In the genomic region with DNA sequence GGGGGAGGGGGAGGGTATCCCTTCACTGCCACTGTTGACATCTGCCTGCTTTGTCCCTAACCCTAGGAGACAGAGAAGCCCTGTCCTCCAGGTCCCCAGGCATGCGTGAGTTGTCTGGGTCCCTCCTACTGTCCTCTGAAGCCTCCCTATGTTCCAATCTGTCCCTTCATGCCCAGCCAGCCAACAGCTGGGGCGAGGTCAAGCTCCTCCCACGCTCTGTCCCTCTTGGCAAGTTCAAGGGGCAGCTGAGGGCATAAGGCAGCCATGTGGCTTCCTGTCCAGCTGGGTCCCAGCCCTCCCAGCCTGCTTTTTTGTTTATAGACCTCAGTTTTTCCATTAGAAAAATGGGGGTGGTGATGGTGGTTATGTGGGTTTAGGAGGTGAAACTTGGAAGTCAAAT, we compare ENCODE assay signal across 12 mouse cellular contexts. TPM values are rescaled to one million over a fixed set of nuclear protein-coding genes. Genes with fewer than 3 reads are reported as not detected.
DNase-seq lines count a peak whose midpoint lies in the region; ATAC-seq lines count a peak whose summit lies in the region.
"Had no signal": no experiment of that assay in that cellular context is flagged by ENCODE, and none has a peak within 500 bp of the region (broad histone marks: within the 10 kb centered on the region; RNA-seq: fewer than 3 reads in every experiment).

No protein-coding gene starts in this region.

- H3K4me1 ChIP-seq in hindbrain, embryonic 10.5 days (replicated peaks) = peaks cover 23% of the 10 kb centered on the region
- H3K4me1 ChIP-seq in hindbrain, embryonic 13.5 days (replicated peaks) = peaks cover 13% of the 10 kb centered on the region

- H3K4me2 ChIP-seq in hindbrain, embryonic 13.5 days = no peak overlapping the region

- no peak overlapping the region for H3K9ac ChIP-seq in hindbrain, embryonic 13.5 days

- WGBS in hindbrain, embryonic 10.5 days = 50% methylated on average over 3 of the region's 3 CpGs
- 47% methylated on average over 3 of the region's 3 CpGs for WGBS in hindbrain, embryonic 13.5 days

- no peak for ATAC-seq in hindbrain, embryonic 13.5 days (ENCODE audit: low FRiP score)

- peak overlapping the region; percentile 1; the same call in 1 of the 2 replicates for H3K27ac ChIP-seq in hindbrain, embryonic 10.5 days
- no peak overlapping the region for H3K27ac ChIP-seq in hindbrain, embryonic 13.5 days
- H3K27ac ChIP-seq: kidney, postnatal 0 days had no signal

- peaks cover 6% of the 10 kb centered on the region; the same call in 1 of the 2 replicates for H3K27me3 ChIP-seq in hindbrain, embryonic 10.5 days (ENCODE audit: insufficient read depth, poor library complexity, severe bottlenecking)
- no peaks in the 10 kb centered on the region for H3K27me3 ChIP-seq in hindbrain, embryonic 13.5 days

- no peaks in the 10 kb centered on the region for H3K9me3 ChIP-seq in hindbrain, embryonic 10.5 days
- H3K9me3 ChIP-seq in hindbrain, embryonic 13.5 days = no peaks in the 10 kb centered on the region

- H3K36me3 ChIP-seq in hindbrain, embryonic 10.5 days = no peaks in the 10 kb centered on the region
- no peaks in the 10 kb centered on the region for H3K36me3 ChIP-seq in hindbrain, embryonic 13.5 days

- peak; percentile 48 for DNase-seq in hindbrain, embryonic 10.5 days (ENCODE audit: low spot score)
- peak; percentile 37 for DNase-seq in right cerebral cortex, adult 18-20 months
- DNase-seq in right cerebral cortex, postnatal 10 days (ENCODE audit: low spot score in 2 of 2) = no peak
- peak; percentile 60 for DNase-seq in gastrocnemius, postnatal 25 days
- no peak for DNase-seq in left cerebral cortex, adult 11 months (ENCODE audit: low spot score)
- DNase-seq in right cerebral cortex, postnatal 36 days (ENCODE audit: low spot score in 2 of 2) = no peak
- DNase-seq: heart, postnatal 4 days; thymus, postnatal 4 days had no signal

- no peak overlapping the region for H3K4me3 ChIP-seq in hindbrain, embryonic 10.5 days
- H3K4me3 ChIP-seq in hindbrain, embryonic 13.5 days = no peak overlapping the region

RNA-seq across cellular contexts. Expression of a gene that starts 29.7 kb away (rescaled TPM):
- polyA plus RNA-seq in hindbrain, embryonic 10.5 days (2016; fragmentation: Nextera tagmentation; extraction: Ambion mirVana) = 3.7 and 4.9 TPM in 2 replicates
- 2.0 and 3.1 TPM in 2 replicates for polyA plus RNA-seq in hindbrain, embryonic 13.5 days (2015; fragmentation: Nextera tagmentation; extraction: Ambion mirVana)
- total RNA-seq in gastrocnemius, postnatal 25 days (2021) = 1 to 10 TPM; 1.8 to 2.0 TPM

RNA-seq across cellular contexts. Expression of a gene that starts 53.0 kb away (rescaled TPM):
- 7.5 and 10.2 TPM in 2 replicates for polyA plus RNA-seq in hindbrain, embryonic 10.5 days (2016; fragmentation: Nextera tagmentation; extraction: Ambion mirVana)
- polyA plus RNA-seq in hindbrain, embryonic 13.5 days (2015; fragmentation: Nextera tagmentation; extraction: Ambion mirVana) = 10.1 TPM in 2 replicates
- 10 to 100 TPM; 47.9 to 52.3 TPM for total RNA-seq in gastrocnemius, postnatal 25 days (2021)

RNA-seq across cellular contexts. Expression of a gene that starts 58.6 kb away (rescaled TPM):
- polyA plus RNA-seq in hindbrain, embryonic 10.5 days (2016; fragmentation: Nextera tagmentation; extraction: Ambion mirVana) = not detected in 2 replicates
- not detected in 2 replicates for polyA plus RNA-seq in hindbrain, embryonic 13.5 days (2015; fragmentation: Nextera tagmentation; extraction: Ambion mirVana)
- total RNA-seq in gastrocnemius, postnatal 25 days (2021) = not detected
- total RNA-seq: heart, postnatal 4 days; left cerebral cortex, postnatal 36 days had no signal
- polyA plus RNA-seq: cortical plate, adult 2 months had no signal

Comparison
In these comparisons a context has a peak if more than half of its experiments do, and no peak if none do; other contexts are left out.
1. DNase-seq: peak in hindbrain, embryonic 10.5 days (single experiment), right cerebral cortex, adult 18-20 months (single experiment) and gastrocnemius, postnatal 25 days (single experiment); none in right cerebral cortex, postnatal 10 days (0 of 2), left cerebral cortex, adult 11 months (single experiment) and right cerebral cortex, postnatal 36 days (0 of 2).